Mouse (Mus musculus) kidney, embryonic 16.5 days (tissue): ENCODE data around the gene Fbxw17. TPM values are rescaled to one million over a fixed set of nuclear protein-coding genes. Genes with fewer than 3 reads are reported as not detected.
"Not testable (repeated sequence)": the region's sequence is repeated elsewhere in the genome, so short reads cannot be mapped to it uniquely, and the experiment has no call there.

Experiments used
- ATAC-seq: fragments of 200-750 bp; cut with Nextera tagmentation; 2 replicates; pipeline ENCODE4 v1.8.0; 2017; ENCODE audit warnings: moderate TSS enrichment; ENCODE audit not compliant: low FRiP score, low TSS enrichment
- H3K27ac ChIP-seq: fragments of 300-500 bp; sonication (generic); 2 replicates; pipeline ENCODE4 v1.5.1; 2014; ENCODE audit warnings: low read length
- H3K27me3 ChIP-seq: fragments of 300-500 bp; sonication (generic); 2 replicates; pipeline ENCODE4 v1.6.1; 2014; ENCODE audit warnings: low read length, control low read depth, mixed read lengths; ENCODE audit not compliant: insufficient read depth
- H3K36me3 ChIP-seq: fragments of 300-500 bp; sonication (generic); 2 replicates; pipeline ENCODE4 v1.6.1; 2014; ENCODE audit warnings: low read length, control low read depth, mixed read lengths; ENCODE audit not compliant: insufficient read depth
- H3K4me1 ChIP-seq: fragments of 300-500 bp; sonication (generic); 2 replicates; pipeline ENCODE4 v1.6.1; 2014; ENCODE audit warnings: low read length, control low read depth, mixed read lengths; ENCODE audit not compliant: insufficient read depth
- H3K4me2 ChIP-seq: fragments of 300-500 bp; sonication (generic); replicated peaks from 2 replicates; pipeline ENCODE4 v1.6.1; 2014; ENCODE audit warnings: low read depth, low read length
- H3K4me3 ChIP-seq: fragments of 300-500 bp; sonication (generic); 2 replicates; pipeline ENCODE4 v1.5.1; 2014; ENCODE audit warnings: mild to moderate bottlenecking, low read length
- H3K9ac ChIP-seq: fragments of 300-500 bp; sonication (generic); replicated peaks from 2 replicates; pipeline ENCODE4 v1.6.1; 2014; ENCODE audit warnings: low read length
- H3K9me3 ChIP-seq: fragments of 300-500 bp; sonication (generic); 2 replicates; pipeline ENCODE4 v1.6.1; 2016; ENCODE audit warnings: low read length, control low read depth
- WGBS: fragments of 180-500 bp; shearing (Covaris S2); extraction: QIAGEN DNeasy Blood & Tissue Kit; methylation state at CpG from one replicate; pipeline ENCODE4 v1.1.7; 2014; 5-methylcytosine and 5-hydroxymethylcytosine counted together
- polyA plus RNA-seq: library from polyadenylated mRNA; unstranded; fragments of >200 nt; fragmentation: Nextera tagmentation; extraction: Ambion mirVana; gene quantifications from 2 replicates; pipeline ENCODE4 v1.2.1, GENCODE M21; 2015

The Fbxw17 gene
- polyA plus RNA-seq, 1 experiment from 2014 or later, result 37.5 TPM

GRCm38 (mm10) chr13:50452266-50452665 lies 34.6 kb downstream of the Fbxw17 start:
- H3K4me2 ChIP-seq, H3K4me3 ChIP-seq, H3K27ac ChIP-seq, H3K4me1 ChIP-seq, H3K27me3 ChIP-seq, ATAC-seq, H3K36me3 ChIP-seq, H3K9ac ChIP-seq, H3K9me3 ChIP-seq: not testable (repeated sequence)
- WGBS, result 70% methylated on average over 9 of the region's 9 CpGs

GRCm38 (mm10) chr13:50453426-50453825 lies 35.8 kb downstream of the Fbxw17 start:
- 23% methylated on average over 4 of the region's 4 CpGs for WGBS
- no peak for ATAC-seq
- H3K36me3 ChIP-seq, result no peaks in the 10 kb centered on the region
- H3K4me1 ChIP-seq, result no peaks in the 10 kb centered on the region
- no peaks in the 10 kb centered on the region for H3K27me3 ChIP-seq
- H3K4me2 ChIP-seq, result no peak overlapping the region
- no peaks in the 10 kb centered on the region for H3K9me3 ChIP-seq
- no peak overlapping the region for H3K9ac ChIP-seq
- H3K27ac ChIP-seq, result no peak overlapping the region
- H3K4me3 ChIP-seq, result no peak overlapping the region

GRCm38 (mm10) chr13:50460433-50460832 lies 42.8 kb downstream of the Fbxw17 start:
- H3K4me1 ChIP-seq, H3K36me3 ChIP-seq, H3K9ac ChIP-seq, H3K27me3 ChIP-seq, H3K27ac ChIP-seq, H3K9me3 ChIP-seq, H3K4me2 ChIP-seq, ATAC-seq, H3K4me3 ChIP-seq: not testable (repeated sequence)
- 81% methylated on average over 2 of the region's 2 CpGs for WGBS

- Histone ChIP-seq H3K27ac (no peak overlapping the region), H3K36me3 (no peaks in the 10 kb centered on the region), H3K4me1 (no peaks in the 10 kb centered on the region), H3K4me2 (peak overlapping the region; percentile 55), H3K27me3 (no peaks in the 10 kb centered on the region), H3K4me3 (peak overlapping the region; percentile 32), H3K9ac (no peak overlapping the region), H3K9me3 (no peaks in the 10 kb centered on the region)
- ATAC-seq, result no peak
- 29% methylated on average over 27 of the region's 27 CpGs for WGBS
Observed at GRCm38 (mm10) chr13:50464621-50465562, 47.2 kb downstream of the Fbxw17 start.

- Histone ChIP-seq H3K9me3 (no peaks in the 10 kb centered on the region), H3K4me1 (no peaks in the 10 kb centered on the region), H3K27me3 (no peaks in the 10 kb centered on the region), H3K4me3 (no peak within 1 kb of the TSS), H3K9ac (no peak within 1 kb of the TSS), H3K36me3 (no peaks in the 10 kb centered on the region), H3K27ac (no peak within 1 kb of the TSS), H3K4me2 (no peak within 1 kb of the TSS)
- no peak for ATAC-seq
- WGBS, result 82% methylated on average over 4 of the region's 4 CpGs
Observed at GRCm38 (mm10) chr13:50467007-50467406, 49.3 kb downstream of the Fbxw17 start, which contains the start of gene Nutm2. Nutm2 (plus strand) TSS chr13:50467307.

Other genes with a start within 250 kb of the Fbxw17 start
- gene Gm906, start 167.6 kb upstream of the Fbxw17 start, polyA plus RNA-seq, result 0.11 and 0.12 TPM in 2 replicates
- not detected in 2 replicates for gene Gm47429, start 26.0 kb downstream of the Fbxw17 start, polyA plus RNA-seq
- not detected in 2 replicates for gene Nutm2, start 49.4 kb downstream of the Fbxw17 start, polyA plus RNA-seq
- not detected in 2 replicates for gene Gm904, start 225.4 kb downstream of the Fbxw17 start, polyA plus RNA-seq